Mouse (Mus musculus) embryo, embryonic 11.5 days (tissue): ENCODE measurements at regions not wholly inside any gene's neighbourhood (a gene's known extent, or its start where the extent isn't known, plus 50 kb on each side); places are given as distances from the start of the nearest gene placed in this dataset.

ENCODE experiments used
- DNase-seq: peaks from one replicate; pipeline ENCODE4 v3.0.0-alpha.2; 2012; ENCODE audit warnings: low read depth, low spot score

GRCm38 (mm10) chr2:106538329-106538728 lies 154.7 kb upstream of the Mpped2 start:
- DNase-seq: no peak

- no peak for DNase-seq
Observed at GRCm38 (mm10) chr2:106540176-106540575, 152.9 kb upstream of the Mpped2 start.

- no peak for DNase-seq
Observed at GRCm38 (mm10) chr2:106547117-106547516, 146.0 kb upstream of the Mpped2 start.

GRCm38 (mm10) chr2:106553666-106554065 lies 139.4 kb upstream of the Mpped2 start:
- DNase-seq: no peak

GRCm38 (mm10) chr2:106561571-106562090 lies 131.4 kb upstream of the Mpped2 start:
- no peak for DNase-seq

GRCm38 (mm10) chr2:106570226-106570625 lies 122.8 kb upstream of the Mpped2 start:
- no peak for DNase-seq

GRCm38 (mm10) chr2:106571346-106571745 lies 121.7 kb upstream of the Mpped2 start:
- DNase-seq: no peak

- DNase-seq: no peak
Observed at GRCm38 (mm10) chr2:106571913-106572312, 121.2 kb upstream of the Mpped2 start.

GRCm38 (mm10) chr2:106576746-106577323 lies 116.2 kb upstream of the Mpped2 start:
- peak; percentile 56 for DNase-seq

GRCm38 (mm10) chr2:106578062-106578461 lies 115.0 kb upstream of the Mpped2 start:
- no peak for DNase-seq

GRCm38 (mm10) chr2:106580663-106581062 lies 112.4 kb upstream of the Mpped2 start:
- DNase-seq: no peak

GRCm38 (mm10) chr2:106621251-106621650 lies 71.8 kb upstream of the Mpped2 start:
- DNase-seq: no peak

GRCm38 (mm10) chr2:106622326-106622725 lies 70.7 kb upstream of the Mpped2 start:
- no peak for DNase-seq

- no peak for DNase-seq
Observed at GRCm38 (mm10) chr2:106623680-106624079, 69.4 kb upstream of the Mpped2 start.

- no peak for DNase-seq
Observed at GRCm38 (mm10) chr2:106631986-106632385, 61.1 kb upstream of the Mpped2 start.
